In genomic region chr4:126434094-126434493, GRCm38 (mm10) we compare ENCODE assay signal across 31 mouse cellular contexts.
"Had no signal": no experiment of that assay in that cellular context is flagged by ENCODE, and none has a peak within 500 bp of the region (broad histone marks: within the 10 kb centered on the region; RNA-seq: fewer than 3 reads in every experiment).

No protein-coding gene starts in this region.

- H3K27ac ChIP-seq: limb, embryonic 12.5 days; limb, embryonic 13.5 days; limb, embryonic 15.5 days; liver, embryonic 12.5 days; liver, embryonic 13.5 days; liver, embryonic 14.5 days; liver, embryonic 15.5 days; lung, embryonic 15.5 days; macrophage; midbrain, embryonic 10.5 days; midbrain, embryonic 12.5 days; midbrain, embryonic 13.5 days; midbrain, embryonic 15.5 days; neural tube, embryonic 12.5 days had no signal

- DNase-seq: left cerebral cortex, postnatal 4 days; liver; liver, embryonic 13.5 days; liver, postnatal 0 days; lung, adult 18-20 months; lung, adult 2 months; lung, embryonic 14.5 days; lung, postnatal 10 days; lung, postnatal 14 days; lung, postnatal 36 days; lung, postnatal 4 days; midbrain, embryonic 14.5 days had no signal

- H3K4me1 ChIP-seq: limb, embryonic 12.5 days; limb, embryonic 13.5 days; limb, embryonic 15.5 days; neural tube, embryonic 12.5 days had no signal

- H3K4me3 ChIP-seq: limb, embryonic 12.5 days; limb, embryonic 13.5 days; limb, embryonic 15.5 days; liver, embryonic 12.5 days; liver, embryonic 13.5 days; liver, embryonic 15.5 days; lung, embryonic 15.5 days; megakaryocyte, embryonic 14.5 days; midbrain, embryonic 10.5 days; midbrain, embryonic 12.5 days; midbrain, embryonic 13.5 days; midbrain, embryonic 15.5 days; myocyte; neural tube, embryonic 12.5 days had no signal

- ATAC-seq: liver, embryonic 12.5 days; liver, postnatal 0 days; lung, postnatal 0 days; midbrain, embryonic 13.5 days; midbrain, embryonic 15.5 days; midbrain, embryonic 16.5 days had no signal

- H3K9me3 ChIP-seq: limb, embryonic 12.5 days; limb, embryonic 13.5 days; limb, embryonic 15.5 days; liver, embryonic 12.5 days; liver, embryonic 13.5 days; liver, embryonic 15.5 days; lung, embryonic 15.5 days; megakaryocyte, embryonic 14.5 days; midbrain, embryonic 10.5 days; midbrain, embryonic 12.5 days; midbrain, embryonic 13.5 days; midbrain, embryonic 15.5 days; neural tube, embryonic 12.5 days had no signal

- H3K36me3 ChIP-seq: liver, embryonic 15.5 days had no signal

- H3K9ac ChIP-seq: limb, embryonic 12.5 days; limb, embryonic 13.5 days; limb, embryonic 15.5 days; liver, embryonic 12.5 days; liver, embryonic 13.5 days; liver, embryonic 14.5 days; liver, embryonic 15.5 days; liver, postnatal 0 days; lung, embryonic 14.5 days; lung, embryonic 15.5 days; midbrain, embryonic 12.5 days; midbrain, embryonic 13.5 days; midbrain, embryonic 15.5 days; neural tube, embryonic 12.5 days had no signal

- H3K4me2 ChIP-seq: limb, embryonic 12.5 days; limb, embryonic 13.5 days; limb, embryonic 15.5 days; liver, embryonic 11.5 days; liver, embryonic 12.5 days; liver, embryonic 13.5 days; liver, embryonic 15.5 days; lung, embryonic 14.5 days; lung, embryonic 15.5 days; midbrain, embryonic 11.5 days; midbrain, embryonic 12.5 days; midbrain, embryonic 13.5 days; midbrain, embryonic 15.5 days; neural tube, embryonic 12.5 days had no signal

- H3K27me3 ChIP-seq: limb, embryonic 12.5 days; limb, embryonic 13.5 days; limb, embryonic 15.5 days; liver, embryonic 12.5 days; liver, embryonic 13.5 days; liver, embryonic 15.5 days; lung, embryonic 15.5 days; megakaryocyte, embryonic 14.5 days; midbrain, embryonic 12.5 days; midbrain, embryonic 13.5 days; midbrain, embryonic 15.5 days; neural tube, embryonic 12.5 days had no signal
